Mouse (Mus musculus): ENCODE measurements around the gene Apba2.

DNA sequence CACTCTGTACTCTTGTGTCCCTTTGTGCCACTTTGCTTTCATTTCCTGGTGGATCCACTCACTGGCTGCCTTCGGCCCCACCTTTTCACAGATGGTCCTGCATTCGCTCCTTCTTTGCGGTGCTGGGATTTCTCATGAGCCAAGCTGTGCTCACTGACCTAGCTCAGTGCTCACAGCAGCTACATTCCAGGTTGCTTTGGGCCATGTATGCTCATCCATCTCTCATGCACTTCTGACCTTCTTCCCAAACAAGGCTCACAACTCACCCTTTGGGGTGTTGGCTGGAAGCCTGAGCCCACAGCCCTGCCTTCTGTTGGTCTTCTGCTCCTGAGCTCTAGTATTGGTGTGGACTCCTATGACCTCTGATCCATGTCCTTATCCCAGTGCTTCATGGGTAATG, 139.1 kb downstream of the Apba2 start:
- TF ChIP-seq MYOG (IDR thresholded peaks at IDR 0.05; ENCODE audit: control insufficient read depth in 1 of 3, insufficient read depth in 1 of 3, insufficient read length in 2 of 3, low read depth in 2 of 3), result no peak
- TF ChIP-seq SRF (IDR thresholded peaks at IDR 0.05; ENCODE audit: control insufficient read depth, insufficient read length, low read depth), result no peak
- no peak for TF ChIP-seq POLR2A (IDR thresholded peaks at IDR 0.05; ENCODE audit: insufficient read length, low read depth)
- no peak for TF ChIP-seq CEBPB (IDR thresholded peaks at IDR 0.05; ENCODE audit: insufficient read depth, poor library complexity, severe bottlenecking)
- TF ChIP-seq USF1 (IDR thresholded peaks at IDR 0.05; ENCODE audit: low read depth), result no peak
- TF ChIP-seq MAX (IDR thresholded peaks at IDR 0.05; ENCODE audit: low read depth), result no peak
- TF ChIP-seq E2F4 (IDR thresholded peaks at IDR 0.05; ENCODE audit: insufficient read depth), result no peak

Data from myocyte (in vitro differentiated cells).